Mouse (Mus musculus) ES-E14 (cell line): ENCODE measurements around the gene Gm28051. TPM values are rescaled to one million over a fixed set of nuclear protein-coding genes. Genes with fewer than 3 reads are reported as not detected.
A peak's percentile ranks its signal among the peaks of the same experiment; 100 is the strongest.

ENCODE experiments used
- DNase-seq: peaks from one replicate; pipeline ENCODE4 v3.0.0-alpha.2; 2013; ENCODE audit warnings: low read depth, low spot score
- H3K27ac ChIP-seq: 2 replicates; pipeline ENCODE4 v1.5.1; 2012; ENCODE audit warnings: low read depth, mild to moderate bottlenecking, low read length, moderate library complexity, mixed read lengths; ENCODE audit not compliant: poor library complexity, insufficient read depth, severe bottlenecking
- H3K36me3 ChIP-seq: 2 replicates; pipeline ENCODE4 v1.6.1; 2012; ENCODE audit warnings: mild to moderate bottlenecking, low read length, moderate library complexity, mixed read lengths; ENCODE audit not compliant: control insufficient read depth, poor library complexity, insufficient read depth, severe bottlenecking
- H3K4me1 ChIP-seq, 2 experiments: fragments of 150-350 bp in 1 of 2; sonication (generic) in 1 of 2; 2 replicates each; pipeline ENCODE4 v1.6.1; 2012; ENCODE audit warnings: low read length in 2 of 2, mild to moderate bottlenecking in 1 of 2, mixed read lengths in 1 of 2; ENCODE audit not compliant: control insufficient read depth in 2 of 2, insufficient read depth in 2 of 2, poor library complexity in 1 of 2
- H3K4me3 ChIP-seq, 2 experiments: fragments of 150-350 bp in 1 of 2; sonication (generic) in 1 of 2; 2 replicates each; pipeline ENCODE4 v1.5.1; 2012; ENCODE audit warnings: low read length in 2 of 2, low read depth in 1 of 2, mild to moderate bottlenecking in 1 of 2, mixed read lengths in 1 of 2; ENCODE audit not compliant: insufficient read depth in 1 of 2, poor library complexity in 1 of 2, severe bottlenecking in 1 of 2
- H3K9ac ChIP-seq: 2 replicates; pipeline ENCODE4 v1.6.1; 2012; ENCODE audit warnings: low read depth, mild to moderate bottlenecking, low read length, mixed read lengths; ENCODE audit not compliant: poor library complexity, insufficient read depth, severe bottlenecking
- H3K9me3 ChIP-seq: fragments of 150-350 bp; sonication (generic); 2 replicates; pipeline ENCODE4 v1.6.1; 2012; ENCODE audit warnings: low read depth, mild to moderate bottlenecking, low read length; ENCODE audit not compliant: control insufficient read depth, insufficient read depth
- CHD2 ChIP-seq: IDR thresholded peaks from 2 replicates; pipeline ENCODE4 v1.6.1; 2014; ENCODE audit warnings: mild to moderate bottlenecking, low read depth, low read length, inconsistent platforms
- HCFC1 ChIP-seq: IDR thresholded peaks from 2 replicates; pipeline ENCODE4 v1.6.1; 2012; ENCODE audit warnings: low read length, inconsistent platforms, borderline replicate concordance; ENCODE audit not compliant: insufficient read depth
- MAFK ChIP-seq: IDR thresholded peaks from 2 replicates; pipeline ENCODE4 v1.6.1; 2014; ENCODE audit warnings: mild to moderate bottlenecking, low read depth, low read length, inconsistent platforms; ENCODE audit not compliant: insufficient read depth
- ZC3H11A ChIP-seq: IDR thresholded peaks from 2 replicates; pipeline ENCODE4 v1.6.1; 2012; ENCODE audit warnings: low read depth, mild to moderate bottlenecking, inconsistent platforms, low read length, borderline replicate concordance
- ZNF384 ChIP-seq: IDR thresholded peaks from 2 replicates; pipeline ENCODE4 v1.6.1; 2012; ENCODE audit warnings: low read depth, low read length, inconsistent platforms
- in situ Hi-C, 2 experiments: fragments of 600-800 bp; cut with MboI; formaldehyde crosslinking; loops; one replicate each; pipeline ENCODE4 v1.15.1; 2025; ENCODE audit warnings: low sequenced_read_pairs in 2 of 2, inconsistent platforms in 1 of 2; ENCODE audit not compliant: unreplicated experiment in 2 of 2
- total RNA-seq: library from RNA; depleted of rRNA; stranded (reverse); fragments of 300-350 nt; gene quantifications from 2 replicates; pipeline ENCODE4 v1.2.3, GENCODE M21; 2012

The Gm28051 gene
- total RNA-seq, 1 experiment, result not detected

DNA sequence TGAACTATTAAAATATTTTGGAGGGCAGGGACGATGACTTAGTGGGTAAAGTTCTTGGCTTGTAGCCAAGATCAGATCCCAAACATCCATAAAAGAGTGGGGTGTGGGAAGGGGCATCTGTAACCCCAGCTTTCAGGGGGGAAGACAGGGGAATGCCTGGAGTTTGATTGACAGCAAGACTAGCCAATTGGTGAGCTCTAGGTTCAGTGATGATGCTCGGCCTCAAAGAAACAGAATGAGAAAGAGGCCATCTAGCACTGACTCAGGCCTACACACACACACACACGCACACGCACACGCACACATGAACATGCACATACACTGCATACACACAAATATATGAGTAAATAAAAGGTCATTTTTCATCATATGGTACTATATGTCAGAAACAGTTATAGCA is 47.7 kb downstream of the Gm28051 start:
- in situ Hi-C loops, result no loop called here
- H3K9ac ChIP-seq, result no peak overlapping the region
- no peak for DNase-seq
- H3K4me3 ChIP-seq, result no peak overlapping the region
- H3K36me3 ChIP-seq, result no peaks in the 10 kb centered on the region
- no peaks in the 10 kb centered on the region for H3K9me3 ChIP-seq
- H3K27ac ChIP-seq, result no peak overlapping the region
- peaks cover 15 to 39% of the 10 kb centered on the region in 2 experiments for H3K4me1 ChIP-seq
- TF ChIP-seq CHD2, result no peak
- no peak for TF ChIP-seq HCFC1
- TF ChIP-seq ZC3H11A, result no peak
- TF ChIP-seq MAFK, result no peak
- no peak for TF ChIP-seq ZNF384

DNA sequence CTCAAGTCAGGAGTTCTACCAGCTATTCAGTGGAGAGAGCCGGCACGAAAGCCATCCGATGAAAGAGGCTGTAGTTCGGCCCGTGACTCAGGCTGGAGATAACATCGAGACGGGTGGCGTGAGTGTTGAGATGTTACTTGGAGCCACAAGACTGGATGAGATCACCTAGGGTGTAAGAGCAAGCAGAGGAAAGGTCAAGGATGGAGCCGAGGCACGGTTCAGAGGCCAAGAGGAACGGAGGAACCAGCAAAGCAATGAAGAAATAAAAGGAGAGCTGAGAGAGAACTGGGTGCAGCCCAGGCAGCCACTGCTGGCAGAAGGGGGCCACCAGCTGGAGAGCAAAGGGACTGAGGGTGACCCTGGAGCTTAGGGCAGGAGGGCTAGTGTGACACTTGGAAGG is 49.3 kb downstream of the Gm28051 start:
- H3K4me3 ChIP-seq, result no peak overlapping the region
- in situ Hi-C loops, result no loop called here
- peak overlapping the region; percentile 34; the same call in 1 of the 2 replicates for H3K27ac ChIP-seq
- peak overlapping the region; percentile 63 for H3K9ac ChIP-seq
- DNase-seq, result no peak
- peaks cover 8 to 32% of the 10 kb centered on the region in 2 experiments; a peak in 3 of 4 replicates for H3K4me1 ChIP-seq
- no peak for TF ChIP-seq CHD2
- TF ChIP-seq MAFK, result no peak
- TF ChIP-seq HCFC1, result no peak
- no peak for TF ChIP-seq ZC3H11A
- no peak for TF ChIP-seq ZNF384
- H3K9me3 ChIP-seq, result no peaks in the 10 kb centered on the region
- no peaks in the 10 kb centered on the region for H3K36me3 ChIP-seq

- H3K9me3 ChIP-seq, result no peaks in the 10 kb centered on the region
- TF ChIP-seq MAFK (no peak), HCFC1 (no peak), CHD2 (no peak), ZNF384 (no peak), ZC3H11A (no peak)
- H3K27ac ChIP-seq, result peak overlapping the region; percentile 83
- H3K36me3 ChIP-seq, result no peaks in the 10 kb centered on the region
- H3K4me1 ChIP-seq, result peaks cover 1 to 33% of the 10 kb centered on the region in 2 experiments; a peak in 3 of 4 replicates
- peak; percentile 83 for DNase-seq
- no peak overlapping the region for H3K4me3 ChIP-seq
- H3K9ac ChIP-seq, result peak overlapping the region; percentile 49; the same call in 1 of the 2 replicates
- in situ Hi-C loops, result no loop called here
Measured at GRCm38 (mm10) chr12:102706833-102707463, 50.6 kb downstream of the Gm28051 start.

GRCm38 (mm10) chr12:102705906-102706640 is 51.5 kb downstream of the Gm28051 start:
- Histone ChIP-seq H3K36me3 (no peaks in the 10 kb centered on the region), H3K9me3 (no peaks in the 10 kb centered on the region), H3K4me1 (peaks cover 3 to 40% of the 10 kb centered on the region in 2 experiments; a peak in 3 of 4 replicates), H3K27ac (peak overlapping the region; percentile 83), H3K4me3 (peak overlapping the region; percentile 73 to 92; a peak in 2 of 4 replicates), H3K9ac (peak overlapping the region; percentile 49; the same call in 1 of the 2 replicates)
- TF ChIP-seq HCFC1 (no peak), ZNF384 (no peak), MAFK (no peak), ZC3H11A (no peak), CHD2 (no peak)
- no peak for DNase-seq
- in situ Hi-C loops, result no loop called here
